Mouse (Mus musculus) lung, embryonic 16.5 days (tissue): ENCODE data around the gene Sf3a1. TPM values are rescaled to one million over a fixed set of nuclear protein-coding genes. Genes with fewer than 3 reads are reported as not detected.
"Not testable (repeated sequence)": the region's sequence is repeated elsewhere in the genome, so short reads cannot be mapped to it uniquely, and the experiment has no call there.

Source experiments
- ATAC-seq: fragments of 200-750 bp; cut with Nextera tagmentation; 2 replicates; pipeline ENCODE4 v1.8.0; 2017; ENCODE audit warnings: low read depth, mild to moderate bottlenecking, moderate library complexity
- H3K27ac ChIP-seq: fragments of 300-500 bp; sonication (generic); 2 replicates; pipeline ENCODE4 v1.5.1; 2014; ENCODE audit warnings: mild to moderate bottlenecking, control low read depth, low read length
- H3K27me3 ChIP-seq: fragments of 300-500 bp; sonication (generic); 2 replicates; pipeline ENCODE4 v1.6.1; 2014; ENCODE audit warnings: low read depth, low read length, mixed read lengths; ENCODE audit not compliant: control insufficient read depth, insufficient read depth
- H3K36me3 ChIP-seq: fragments of 300-500 bp; sonication (generic); 2 replicates; pipeline ENCODE4 v1.6.1; 2014; ENCODE audit warnings: low read length; ENCODE audit not compliant: control insufficient read depth, insufficient read depth
- H3K4me1 ChIP-seq: fragments of 300-500 bp; sonication (generic); replicated peaks from 2 replicates; pipeline ENCODE4 v1.6.1; 2014; ENCODE audit warnings: low read length, mixed read lengths; ENCODE audit not compliant: control insufficient read depth, insufficient read depth
- H3K4me2 ChIP-seq: fragments of 300-500 bp; sonication (generic); 2 replicates; pipeline ENCODE4 v1.6.1; 2014; ENCODE audit warnings: low read depth, low read length, control low read depth
- H3K4me3 ChIP-seq: fragments of 300-500 bp; sonication (generic); 2 replicates; pipeline ENCODE4 v1.5.1; 2014; ENCODE audit warnings: mild to moderate bottlenecking, low read length, control low read depth
- H3K9ac ChIP-seq: fragments of 300-500 bp; sonication (generic); 2 replicates; pipeline ENCODE4 v1.6.1; 2014; ENCODE audit warnings: low read length, control low read depth
- H3K9me3 ChIP-seq: fragments of 300-500 bp; sonication (generic); 2 replicates; pipeline ENCODE4 v1.6.1; 2016; ENCODE audit warnings: low read length; ENCODE audit not compliant: control insufficient read depth
- WGBS: fragments of 180-500 bp; shearing (Covaris S2); extraction: QIAGEN DNeasy Blood & Tissue Kit; methylation state at CpG from one replicate; pipeline ENCODE4 v1.1.7; 2014; 5-methylcytosine and 5-hydroxymethylcytosine counted together
- polyA plus RNA-seq: library from polyadenylated mRNA; unstranded; fragments of >200 nt; fragmentation: Nextera tagmentation; extraction: Ambion mirVana; gene quantifications from 2 replicates; pipeline ENCODE4 v1.2.1, GENCODE M21; 2015

Sf3a1 gene
- polyA plus RNA-seq, 1 experiment from 2014 or later = 48.9 TPM

GRCm38 (mm10) chr11:4177716-4178115 lies 17.6 kb downstream of the Sf3a1 start:
- H3K9me3 ChIP-seq = no peaks in the 10 kb centered on the region
- ATAC-seq = no peak
- no peak overlapping the region for H3K4me2 ChIP-seq
- H3K27ac ChIP-seq = no peak overlapping the region
- H3K9ac ChIP-seq = no peak overlapping the region
- H3K4me1 ChIP-seq = no peaks in the 10 kb centered on the region
- WGBS = 54% methylated on average over 4 of the region's 4 CpGs
- peaks cover 78% of the 10 kb centered on the region for H3K36me3 ChIP-seq
- no peak overlapping the region for H3K4me3 ChIP-seq
- no peaks in the 10 kb centered on the region for H3K27me3 ChIP-seq

DNA sequence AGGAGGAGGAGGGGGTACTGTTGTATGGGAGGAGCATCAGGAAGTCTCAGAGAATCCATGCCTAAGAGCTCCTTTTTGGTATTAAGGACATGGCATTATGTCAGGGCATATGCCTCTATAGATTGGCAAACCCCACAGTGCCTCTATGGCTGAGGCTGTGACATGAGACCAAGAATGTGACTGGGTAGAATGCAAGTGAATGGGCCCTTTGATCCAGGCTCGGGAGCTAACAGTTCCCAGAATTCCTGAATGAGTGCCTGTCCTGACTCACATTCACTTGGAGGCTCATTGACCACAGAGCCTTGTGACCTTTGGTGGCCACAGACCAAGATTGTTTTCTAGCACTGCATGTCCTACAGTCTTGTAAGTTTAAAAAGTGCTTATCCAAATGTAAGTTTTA lies 21.9 kb downstream of the Sf3a1 start:
- H3K36me3 ChIP-seq = peaks cover 43% of the 10 kb centered on the region
- no peaks in the 10 kb centered on the region for H3K4me1 ChIP-seq
- no peaks in the 10 kb centered on the region for H3K27me3 ChIP-seq
- H3K27ac ChIP-seq = no peak overlapping the region
- ATAC-seq = no peak
- no peak overlapping the region for H3K9ac ChIP-seq
- H3K4me2 ChIP-seq = no peak overlapping the region
- H3K4me3 ChIP-seq = no peak overlapping the region
- WGBS = 17% methylated on average over 1 of the region's 1 CpGs
- no peaks in the 10 kb centered on the region for H3K9me3 ChIP-seq

DNA sequence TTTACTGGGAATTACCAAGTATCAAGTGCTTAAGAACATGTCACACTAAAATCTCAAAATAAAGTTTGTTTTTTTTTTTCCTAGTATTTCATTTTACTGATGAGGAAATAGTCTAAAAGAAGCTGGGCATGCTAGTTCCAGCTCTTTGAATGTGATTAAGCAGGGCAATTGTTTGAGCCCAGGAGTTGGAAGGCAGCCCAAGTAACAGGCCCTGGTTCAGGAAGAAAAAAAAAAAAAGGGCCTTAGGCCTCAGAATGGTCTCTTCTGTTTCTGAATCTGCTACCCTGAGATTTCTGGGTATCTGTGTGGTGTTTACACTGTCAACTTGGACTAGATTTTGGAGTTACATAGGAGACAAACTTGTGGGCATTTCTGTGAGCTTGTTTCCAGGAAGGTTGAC lies 23.4 kb downstream of the Sf3a1 start:
- H3K9me3 ChIP-seq = no peaks in the 10 kb centered on the region
- H3K27ac ChIP-seq = 0 out of 2 replicates have a peak overlapping the region, but pooled peaks have one; percentile 8
- H3K27me3 ChIP-seq = no peaks in the 10 kb centered on the region
- no peak overlapping the region for H3K4me2 ChIP-seq
- no peak overlapping the region for H3K9ac ChIP-seq
- H3K4me1 ChIP-seq = peaks cover 10% of the 10 kb centered on the region
- no peak overlapping the region for H3K4me3 ChIP-seq
- peaks cover 30% of the 10 kb centered on the region for H3K36me3 ChIP-seq
- no peak for ATAC-seq

- no peak overlapping the region for H3K27ac ChIP-seq
- no peak overlapping the region for H3K9ac ChIP-seq
- H3K36me3 ChIP-seq = peaks cover 24% of the 10 kb centered on the region
- WGBS = 68% methylated on average over 4 of the region's 4 CpGs
- H3K4me2 ChIP-seq = no peak overlapping the region
- H3K9me3 ChIP-seq = no peaks in the 10 kb centered on the region
- no peaks in the 10 kb centered on the region for H3K27me3 ChIP-seq
- H3K4me1 ChIP-seq = peaks cover 10% of the 10 kb centered on the region
- no peak for ATAC-seq
- no peak overlapping the region for H3K4me3 ChIP-seq
Observed at GRCm38 (mm10) chr11:4184251-4184952, 24.3 kb downstream of the Sf3a1 start.

- ATAC-seq = not testable (repeated sequence)
Observed at GRCm38 (mm10) chr11:4185480-4185879, 25.3 kb downstream of the Sf3a1 start.

GRCm38 (mm10) chr11:4186486-4187317 lies 26.6 kb downstream of the Sf3a1 start, which contains the start of gene Tbc1d10a:
Gene Tbc1d10a, plus strand, starts transcription at chr11:4186789.
- H3K27me3 ChIP-seq = no peaks in the 10 kb centered on the region
- H3K9me3 ChIP-seq = no peaks in the 10 kb centered on the region
- peaks cover 10% of the 10 kb centered on the region for H3K4me1 ChIP-seq
- H3K9ac ChIP-seq = peak within 1 kb of the TSS; percentile 97
- H3K4me2 ChIP-seq = peak within 1 kb of the TSS; percentile 92
- H3K4me3 ChIP-seq = peak within 1 kb of the TSS; percentile 92
- under 1% methylated on average over 66 of the region's 71 CpGs for WGBS
- ATAC-seq = peak; percentile 100
- no peak within 1 kb of the TSS; the same call in 1 of the 2 replicates for H3K27ac ChIP-seq
- peaks cover 7% of the 10 kb centered on the region; the same call in 1 of the 2 replicates for H3K36me3 ChIP-seq

More at GRCm38 (mm10) chr11:4185480-4185879, 25.3 kb downstream of the Sf3a1 start:
- peaks cover 18% of the 10 kb centered on the region for H3K36me3 ChIP-seq
- not testable (repeated sequence) for H3K27me3 ChIP-seq, H3K9ac ChIP-seq, H3K4me2 ChIP-seq, H3K9me3 ChIP-seq, H3K27ac ChIP-seq, H3K4me3 ChIP-seq, H3K4me1 ChIP-seq
- 84% methylated on average over 6 of the region's 6 CpGs for WGBS

DNA sequence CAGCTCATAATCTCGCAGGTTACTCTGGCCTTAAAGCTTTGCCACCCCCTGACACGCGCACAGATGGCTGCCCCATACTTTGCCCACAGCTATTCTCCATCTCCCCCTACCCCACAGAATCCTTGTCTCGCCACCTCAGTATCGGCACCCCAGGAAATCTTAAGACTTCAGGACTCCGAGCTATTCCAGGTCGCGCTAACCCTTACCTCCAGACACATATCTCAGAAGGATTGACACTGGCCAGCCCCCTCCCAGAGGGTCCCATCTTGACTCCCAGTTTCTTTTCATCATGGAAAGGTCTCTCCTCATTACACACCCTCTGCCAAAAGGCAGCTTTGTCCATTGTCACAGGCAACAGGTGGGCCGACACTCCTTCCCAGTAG lies 27.2 kb downstream of the Sf3a1 start:
- Histone ChIP-seq H3K9ac (peak overlapping the region; percentile 97), H3K27me3 (no peaks in the 10 kb centered on the region), H3K9me3 (no peaks in the 10 kb centered on the region), H3K4me2 (peak overlapping the region; percentile 92), H3K4me3 (peak overlapping the region; percentile 92), H3K4me1 (peaks cover 10% of the 10 kb centered on the region), H3K36me3 (peaks cover 2% of the 10 kb centered on the region; the same call in 1 of the 2 replicates), H3K27ac (no peak overlapping the region)
- WGBS = 11% methylated on average over 9 of the region's 9 CpGs
- ATAC-seq = no peak

GRCm38 (mm10) chr11:4189182-4189581 lies 29.0 kb downstream of the Sf3a1 start:
- no peak overlapping the region for H3K27ac ChIP-seq
- no peaks in the 10 kb centered on the region for H3K27me3 ChIP-seq
- 82% methylated on average over 6 of the region's 6 CpGs for WGBS
- no peaks in the 10 kb centered on the region for H3K9me3 ChIP-seq
- peaks cover 10% of the 10 kb centered on the region for H3K4me1 ChIP-seq
- no peak overlapping the region for H3K4me2 ChIP-seq
- H3K4me3 ChIP-seq = no peak overlapping the region
- no peak for ATAC-seq
- no peaks in the 10 kb centered on the region for H3K36me3 ChIP-seq
- no peak overlapping the region for H3K9ac ChIP-seq

DNA sequence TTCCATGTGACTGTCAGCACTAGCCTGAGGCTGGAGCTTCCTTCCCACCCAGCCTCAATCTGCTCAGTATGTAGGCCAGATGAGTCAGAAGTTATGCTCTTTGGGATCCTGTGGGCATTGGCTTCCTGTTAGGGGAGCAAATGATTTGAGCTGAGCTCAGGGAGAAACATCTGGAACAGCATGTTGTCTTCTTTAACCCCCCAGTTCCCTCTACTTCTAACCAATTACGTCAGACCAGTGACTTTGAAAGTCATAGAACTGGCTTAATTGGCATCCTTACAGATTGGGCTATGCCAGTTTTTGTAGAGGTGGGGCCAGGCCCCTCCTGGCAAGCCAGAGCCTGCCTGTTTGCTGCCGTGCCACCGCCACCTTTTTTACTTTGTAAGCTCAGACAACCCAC lies 30.5 kb downstream of the Sf3a1 start:
- no peak overlapping the region for H3K27ac ChIP-seq
- no peak for ATAC-seq
- H3K27me3 ChIP-seq = no peaks in the 10 kb centered on the region
- H3K9ac ChIP-seq = 0 out of 2 replicates have a peak overlapping the region, but pooled peaks have one; percentile 15
- WGBS = 80% methylated on average over 3 of the region's 3 CpGs
- H3K4me3 ChIP-seq = no peak overlapping the region
- H3K4me1 ChIP-seq = peaks cover 10% of the 10 kb centered on the region
- no peaks in the 10 kb centered on the region for H3K36me3 ChIP-seq
- H3K4me2 ChIP-seq = no peak overlapping the region
- H3K9me3 ChIP-seq = no peaks in the 10 kb centered on the region
